Mouse (Mus musculus) kidney, adult 11 months (tissue): ENCODE data around the gene Gramd1c.

Source experiments
- DNase-seq: peaks from one replicate; pipeline ENCODE4 v3.0.0; 2022

Gene Gramd1c

DNA sequence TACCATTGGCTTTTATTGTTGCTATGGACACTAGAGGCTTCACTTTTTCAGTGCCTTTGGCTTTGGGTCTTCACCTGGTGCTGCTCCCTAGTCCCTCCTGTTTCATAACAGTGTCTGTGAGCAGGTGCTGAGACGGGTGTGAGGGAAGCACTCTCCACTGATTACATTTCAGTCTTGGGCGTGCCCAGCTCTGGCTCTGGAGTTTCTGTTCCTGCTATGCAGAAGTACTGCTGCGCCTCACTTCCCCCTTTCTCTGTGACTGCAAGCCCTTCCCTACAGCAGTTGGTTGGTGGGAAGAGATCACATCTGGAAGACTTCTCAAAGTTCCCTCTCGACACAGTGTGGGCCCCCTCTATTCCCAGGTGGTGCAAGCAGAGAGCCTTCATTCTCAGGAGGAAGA is 111.6 kb downstream of the Gramd1c start:
- DNase-seq = no peak

- DNase-seq = no peak
Measured at GRCm38 (mm10) chr16:43945869-43946268, 117.3 kb downstream of the Gramd1c start.

DNA sequence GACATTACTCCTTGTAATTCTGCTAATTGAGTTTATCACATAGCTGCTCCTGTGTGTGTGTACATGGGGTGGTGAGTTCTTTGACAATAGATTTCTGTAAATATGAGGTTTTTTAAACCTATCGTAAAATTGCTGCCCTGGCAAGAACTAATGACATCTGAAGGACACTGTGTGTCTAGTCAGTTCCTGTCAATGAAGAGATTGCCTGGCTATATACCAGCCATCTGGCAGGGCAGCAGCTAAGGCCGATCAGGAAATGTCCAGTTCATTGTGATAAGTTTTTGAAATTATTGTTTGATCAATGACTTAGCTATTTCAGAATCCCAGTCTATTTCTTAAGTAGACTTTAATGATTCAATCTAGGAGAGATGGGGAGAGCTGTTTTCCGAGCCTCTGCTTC is 117.8 kb downstream of the Gramd1c start:
- no peak for DNase-seq

GRCm38 (mm10) chr16:43940846-43941245 is 122.3 kb downstream of the Gramd1c start:
- no peak for DNase-seq

GRCm38 (mm10) chr16:43935892-43936291 is 127.3 kb downstream of the Gramd1c start:
- DNase-seq = no peak

DNA sequence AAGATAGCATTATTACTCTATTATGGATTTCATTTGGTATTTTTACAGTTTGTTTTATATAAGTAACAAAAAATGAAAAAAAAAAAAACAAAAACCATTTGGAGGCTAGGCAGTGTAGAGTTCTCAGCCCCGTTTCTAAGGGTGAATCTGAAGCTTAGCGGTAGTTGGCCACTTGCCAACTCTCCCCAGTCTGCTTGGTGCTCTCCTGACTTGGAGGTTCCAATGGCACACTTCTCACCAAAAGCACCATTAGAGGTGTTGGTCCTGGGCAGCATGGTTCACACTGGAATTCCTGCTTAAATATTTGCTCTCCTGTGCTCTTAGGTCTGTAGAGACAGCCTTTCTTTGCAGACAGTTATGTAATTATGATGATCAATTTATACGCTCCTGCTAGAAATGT is 127.8 kb downstream of the Gramd1c start:
- DNase-seq = no peak

DNA sequence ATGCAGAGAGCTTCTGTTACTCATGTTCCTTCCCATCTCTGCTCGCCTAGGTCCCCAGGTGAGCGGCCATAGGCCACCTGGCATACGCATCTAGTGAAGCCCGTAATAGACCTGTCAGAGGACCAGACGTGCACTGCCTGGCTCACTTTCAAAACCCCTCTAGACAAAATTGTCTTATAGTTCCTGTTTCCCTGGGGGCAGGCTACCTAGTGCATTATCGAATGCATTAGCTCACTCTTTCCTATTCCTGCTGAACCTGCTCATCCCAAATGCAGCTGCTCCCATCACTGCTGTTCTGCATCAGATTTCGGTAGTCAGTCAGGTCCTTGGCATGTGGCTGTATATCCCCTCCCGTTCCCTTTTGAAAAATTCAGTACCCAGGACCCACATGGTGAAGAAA is 128.3 kb downstream of the Gramd1c start:
- no peak for DNase-seq

GRCm38 (mm10) chr16:43933041-43933440 is 130.1 kb downstream of the Gramd1c start:
- DNase-seq = no peak

DNA sequence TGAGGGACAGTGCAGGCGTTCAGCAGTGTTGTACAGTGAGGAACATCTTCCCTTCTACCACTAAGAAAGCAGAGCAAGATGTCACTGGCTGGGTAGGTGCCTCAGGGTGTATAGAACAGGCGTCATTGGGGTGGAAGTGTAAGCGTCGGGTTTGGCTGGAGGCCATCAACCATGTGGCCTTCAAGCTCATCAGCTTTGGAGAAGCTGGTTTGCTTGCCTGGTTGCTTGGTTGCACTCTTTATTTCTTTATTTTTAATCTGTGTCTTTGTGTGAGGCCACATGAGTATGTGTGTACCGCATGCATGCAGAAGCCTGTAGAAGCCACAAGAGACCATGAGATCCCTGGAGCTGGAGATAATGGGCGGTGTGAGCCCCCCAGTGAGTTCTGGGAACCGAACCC is 130.8 kb downstream of the Gramd1c start:
- DNase-seq = no peak

DNA sequence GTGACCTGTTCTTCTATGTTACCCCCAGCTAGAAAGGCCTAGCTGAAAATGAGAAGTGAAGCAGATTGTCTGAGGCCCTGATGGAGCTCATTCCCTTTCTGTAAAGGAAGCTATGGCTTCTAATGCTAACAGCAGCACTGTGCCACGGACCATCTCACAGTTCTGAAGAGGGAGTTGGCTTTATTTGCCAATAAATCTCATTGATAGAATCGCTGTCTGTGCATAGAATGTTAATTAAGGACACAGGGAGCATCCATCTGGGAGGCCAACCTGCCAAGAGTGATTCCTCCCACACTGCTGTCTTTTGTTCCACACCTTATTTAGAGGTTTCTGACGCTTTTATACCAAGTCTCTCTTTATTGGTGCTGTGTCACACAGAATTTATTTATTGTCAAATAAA is 131.6 kb downstream of the Gramd1c start:
- no peak for DNase-seq

GRCm38 (mm10) chr16:43930577-43930976 is 132.6 kb downstream of the Gramd1c start:
- DNase-seq = no peak
